Mouse (Mus musculus) heart, embryonic 11.5 days (tissue): ENCODE measurements around the gene Itga10. TPM values are rescaled to one million over a fixed set of nuclear protein-coding genes. Genes with fewer than 3 reads are reported as not detected.
"Not testable (repeated sequence)": the region's sequence is repeated elsewhere in the genome, so short reads cannot be mapped to it uniquely, and the experiment has no call there.

Experiments
- ATAC-seq: fragments of 200-750 bp; cut with Nextera tagmentation; replicated peaks from 2 replicates; pipeline ENCODE4 v1.8.0; 2017; ENCODE audit warnings: moderate library complexity; ENCODE audit not compliant: insufficient number of reproducible peaks, low FRiP score, low TSS enrichment
- H3K27ac ChIP-seq: fragments of 300-500 bp; sonication (generic); 2 replicates; pipeline ENCODE4 v1.5.1; 2014; ENCODE audit warnings: mild to moderate bottlenecking, low read depth, low read length
- H3K27me3 ChIP-seq: fragments of 300-500 bp; sonication (generic); 2 replicates; pipeline ENCODE4 v1.6.1; 2014; ENCODE audit warnings: mild to moderate bottlenecking, low read length, mixed read lengths; ENCODE audit not compliant: control insufficient read depth, insufficient read depth
- H3K36me3 ChIP-seq: fragments of 300-500 bp; sonication (generic); 2 replicates; pipeline ENCODE4 v1.6.1; 2014; ENCODE audit warnings: mild to moderate bottlenecking, low read length, moderate library complexity, mixed read lengths; ENCODE audit not compliant: control insufficient read depth, insufficient read depth
- H3K4me1 ChIP-seq: fragments of 300-500 bp; sonication (generic); 2 replicates; pipeline ENCODE4 v1.6.1; 2014; ENCODE audit warnings: low read length; ENCODE audit not compliant: control insufficient read depth, insufficient read depth
- H3K4me2 ChIP-seq: fragments of 300-500 bp; sonication (generic); 2 replicates; pipeline ENCODE4 v1.6.1; 2014; ENCODE audit warnings: mild to moderate bottlenecking, moderate library complexity
- H3K4me3 ChIP-seq: fragments of 300-500 bp; sonication (generic); 2 replicates; pipeline ENCODE4 v1.5.1; 2014; ENCODE audit warnings: low read depth, low read length
- H3K9ac ChIP-seq: fragments of 300-500 bp; sonication (generic); 2 replicates; pipeline ENCODE4 v1.6.1; 2014; ENCODE audit warnings: mild to moderate bottlenecking, low read depth, low read length, moderate library complexity
- H3K9me3 ChIP-seq: fragments of 300-500 bp; sonication (generic); replicated peaks from 2 replicates; pipeline ENCODE4 v1.6.1; 2016; ENCODE audit warnings: low read length; ENCODE audit not compliant: control insufficient read depth
- WGBS: fragments of 180-500 bp; shearing (Covaris S2); extraction: QIAGEN DNeasy Blood & Tissue Kit; methylation state at CpG from one replicate; pipeline ENCODE4 v1.1.7; 2014; ENCODE audit not compliant: insufficient replicate concordance; 5-methylcytosine and 5-hydroxymethylcytosine counted together
- polyA plus RNA-seq: library from polyadenylated mRNA; unstranded; fragments of >200 nt; fragmentation: Nextera tagmentation; extraction: Ambion mirVana; gene quantifications from 2 replicates; pipeline ENCODE4 v1.2.1, GENCODE M21; 2014

Gene Itga10
- polyA plus RNA-seq, 1 experiment from 2014 or later = 0.54 TPM

GRCm38 (mm10) chr3:96680269-96680956 is 35.0 kb downstream of the Itga10 start:
- Histone ChIP-seq H3K27me3 (peaks cover 36% of the 10 kb centered on the region), H3K36me3 (no peaks in the 10 kb centered on the region), H3K4me2 (no peak overlapping the region), H3K9ac (no peak overlapping the region), H3K4me3 (no peak overlapping the region), H3K27ac (no peak overlapping the region), H3K4me1 (peaks cover 11% of the 10 kb centered on the region; the same call in 1 of the 2 replicates), H3K9me3 (no peaks in the 10 kb centered on the region)
- 19% methylated on average over 12 of the region's 12 CpGs for WGBS
- ATAC-seq = no peak

GRCm38 (mm10) chr3:96683496-96683895 is 38.1 kb downstream of the Itga10 start:
- no peaks in the 10 kb centered on the region for H3K36me3 ChIP-seq
- no peak overlapping the region for H3K9ac ChIP-seq
- ATAC-seq = no peak
- H3K4me2 ChIP-seq = no peak overlapping the region
- 77% methylated on average over 3 of the region's 3 CpGs for WGBS
- no peaks in the 10 kb centered on the region for H3K9me3 ChIP-seq
- no peak overlapping the region for H3K27ac ChIP-seq
- peaks cover 39% of the 10 kb centered on the region for H3K27me3 ChIP-seq
- H3K4me3 ChIP-seq = no peak overlapping the region
- peaks cover 11% of the 10 kb centered on the region; the same call in 1 of the 2 replicates for H3K4me1 ChIP-seq

GRCm38 (mm10) chr3:96684151-96684821 is 38.9 kb downstream of the Itga10 start:
- no peaks in the 10 kb centered on the region for H3K36me3 ChIP-seq
- peaks cover 8% of the 10 kb centered on the region; the same call in 1 of the 2 replicates for H3K4me1 ChIP-seq
- ATAC-seq = no peak
- no peaks in the 10 kb centered on the region for H3K9me3 ChIP-seq
- H3K27me3 ChIP-seq = peaks cover 39% of the 10 kb centered on the region
- peak overlapping the region; percentile 54; the same call in 1 of the 2 replicates for H3K9ac ChIP-seq
- H3K4me3 ChIP-seq = peak overlapping the region; percentile 38
- WGBS = 37% methylated on average over 17 of the region's 17 CpGs
- peak overlapping the region; percentile 74 for H3K4me2 ChIP-seq
- no peak overlapping the region for H3K27ac ChIP-seq

GRCm38 (mm10) chr3:96684822-96685156 is 39.4 kb downstream of the Itga10 start:
- H3K36me3 ChIP-seq = no peaks in the 10 kb centered on the region
- no peaks in the 10 kb centered on the region for H3K9me3 ChIP-seq
- H3K27me3 ChIP-seq = peaks cover 38% of the 10 kb centered on the region
- H3K9ac ChIP-seq = peak overlapping the region; percentile 54; the same call in 1 of the 2 replicates
- H3K4me2 ChIP-seq = peak overlapping the region; percentile 74
- peaks cover 6% of the 10 kb centered on the region; the same call in 1 of the 2 replicates for H3K4me1 ChIP-seq
- H3K4me3 ChIP-seq = peak overlapping the region; percentile 38
- H3K27ac ChIP-seq = no peak overlapping the region
- no peak for ATAC-seq
- WGBS = 10% methylated on average over 28 of the region's 28 CpGs

GRCm38 (mm10) chr3:96686057-96686456 is 40.7 kb downstream of the Itga10 start:
- H3K4me3 ChIP-seq, H3K27ac ChIP-seq, H3K9me3 ChIP-seq, H3K4me1 ChIP-seq, H3K4me2 ChIP-seq, ATAC-seq, H3K9ac ChIP-seq, H3K36me3 ChIP-seq: not testable (repeated sequence)
- peaks cover 27% of the 10 kb centered on the region for H3K27me3 ChIP-seq
- 82% methylated on average over 5 of the region's 5 CpGs for WGBS

- H3K4me3 ChIP-seq = no peak overlapping the region
- no peaks in the 10 kb centered on the region for H3K36me3 ChIP-seq
- ATAC-seq = no peak
- H3K9ac ChIP-seq = no peak overlapping the region
- peaks cover 6% of the 10 kb centered on the region; the same call in 1 of the 2 replicates for H3K4me1 ChIP-seq
- 75% methylated on average over 11 of the region's 11 CpGs for WGBS
- H3K27ac ChIP-seq = no peak overlapping the region
- no peak overlapping the region for H3K4me2 ChIP-seq
- peaks cover 16% of the 10 kb centered on the region for H3K27me3 ChIP-seq
- no peaks in the 10 kb centered on the region for H3K9me3 ChIP-seq
Observed at GRCm38 (mm10) chr3:96688854-96689253, 43.5 kb downstream of the Itga10 start.

GRCm38 (mm10) chr3:96690298-96690697 is 44.9 kb downstream of the Itga10 start:
- no peak for ATAC-seq
- H3K9me3 ChIP-seq = no peaks in the 10 kb centered on the region

GRCm38 (mm10) chr3:96692506-96692905 is 47.1 kb downstream of the Itga10 start:
- Histone ChIP-seq H3K9ac (no peak overlapping the region), H3K9me3 (no peaks in the 10 kb centered on the region), H3K4me1 (peaks cover 7% of the 10 kb centered on the region), H3K4me3 (no peak overlapping the region), H3K36me3 (no peaks in the 10 kb centered on the region), H3K27ac (no peak overlapping the region), H3K27me3 (peaks cover 3% of the 10 kb centered on the region; the same call in 1 of the 2 replicates), H3K4me2 (no peak overlapping the region)
- ATAC-seq = no peak
- WGBS = 23% methylated on average over 3 of the region's 3 CpGs

More at GRCm38 (mm10) chr3:96690298-96690697, 44.9 kb downstream of the Itga10 start:
- 46% methylated on average over 3 of the region's 3 CpGs for WGBS
- no peak overlapping the region for H3K4me2 ChIP-seq
- H3K9ac ChIP-seq = no peak overlapping the region
- H3K36me3 ChIP-seq = no peaks in the 10 kb centered on the region
- H3K4me1 ChIP-seq = no peaks in the 10 kb centered on the region
- H3K27me3 ChIP-seq = peaks cover 6% of the 10 kb centered on the region; the same call in 1 of the 2 replicates
- H3K4me3 ChIP-seq = no peak overlapping the region
- no peak overlapping the region for H3K27ac ChIP-seq
